In the genomic region with DNA sequence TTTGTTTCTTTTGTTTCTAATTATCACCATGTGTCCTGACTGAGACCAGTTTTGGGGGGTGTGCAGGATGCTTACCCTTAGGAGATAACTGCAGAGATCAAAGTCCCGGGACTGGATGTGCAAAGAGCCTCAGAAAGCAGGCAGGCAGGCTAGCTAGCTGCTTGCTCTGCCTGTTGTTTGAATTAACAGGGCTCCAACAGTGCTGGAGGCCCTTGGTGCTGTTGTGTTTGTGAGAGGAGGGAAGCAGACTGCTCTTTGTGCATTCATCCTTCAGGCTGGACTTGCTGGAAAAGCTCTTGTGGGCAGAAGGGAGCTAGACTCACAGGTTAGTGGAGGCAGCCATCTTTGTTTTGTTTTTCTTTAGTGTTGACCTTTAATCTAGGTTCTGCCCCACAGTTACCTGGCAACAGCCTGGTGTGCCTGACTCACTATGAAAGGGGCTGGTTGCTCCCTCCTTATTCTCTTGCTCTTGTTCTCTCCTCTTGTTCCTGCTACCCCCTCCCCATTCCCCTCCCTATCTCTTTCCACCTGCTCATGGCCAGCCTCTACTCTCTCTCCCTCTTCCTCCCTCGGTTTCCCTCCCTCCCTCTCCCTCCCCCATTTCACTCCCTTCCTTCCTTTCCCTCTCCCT, we compare ENCODE assay signal across 11 mouse cellular contexts.
A peak's percentile ranks its signal among the peaks of the same experiment; 100 is the strongest.
DNase-seq lines count a peak whose midpoint lies in the region; ATAC-seq and TF ChIP-seq lines count a peak whose summit lies in the region.
"Had no signal": no experiment of that assay in that cellular context is flagged by ENCODE, and none has a peak within 500 bp of the region (broad histone marks: within the 10 kb centered on the region; RNA-seq: fewer than 3 reads in every experiment).

No protein-coding gene starts in this region.

- TF ChIP-seq EP300 in lung, postnatal 0 days (IDR thresholded peaks at IDR 0.05) = no peak

- no peaks in the 10 kb centered on the region for H3K27me3 ChIP-seq in embryonic facial prominence, embryonic 12.5 days
- H3K27me3 ChIP-seq in intestine, embryonic 16.5 days (replicated peaks; ENCODE audit: control insufficient read depth, insufficient read depth, low read length) = no peaks in the 10 kb centered on the region
- no peaks in the 10 kb centered on the region for H3K27me3 ChIP-seq in neural tube, embryonic 13.5 days
- no peaks in the 10 kb centered on the region for H3K27me3 ChIP-seq in lung, postnatal 0 days (replicated peaks; ENCODE audit: insufficient read depth, low read length)

- no peak overlapping the region for H3K4me3 ChIP-seq in embryonic facial prominence, embryonic 12.5 days
- no peak overlapping the region for H3K4me3 ChIP-seq in intestine, embryonic 16.5 days (ENCODE audit: low read length)
- no peak overlapping the region for H3K4me3 ChIP-seq in neural tube, embryonic 13.5 days
- H3K4me3 ChIP-seq in lung, postnatal 0 days (ENCODE audit: low read depth, low read length) = no peak overlapping the region
- H3K4me3 ChIP-seq: gastrocnemius, adult 2 months had no signal

- H3K4me1 ChIP-seq in embryonic facial prominence, embryonic 12.5 days = peaks cover 46% of the 10 kb centered on the region
- H3K4me1 ChIP-seq in intestine, embryonic 16.5 days (ENCODE audit: control insufficient read depth, insufficient read depth, low read length) = peaks cover 12% of the 10 kb centered on the region
- peaks cover 39% of the 10 kb centered on the region for H3K4me1 ChIP-seq in neural tube, embryonic 13.5 days (replicated peaks)
- H3K4me1 ChIP-seq in lung, postnatal 0 days (ENCODE audit: insufficient read depth, low read depth, low read length) = no peaks in the 10 kb centered on the region

- H3K27ac ChIP-seq in embryonic facial prominence, embryonic 12.5 days = peak overlapping the region; percentile 58
- no peak overlapping the region for H3K27ac ChIP-seq in intestine, embryonic 16.5 days (ENCODE audit: low read length)
- peak overlapping the region; percentile 62 for H3K27ac ChIP-seq in neural tube, embryonic 13.5 days (replicated peaks)
- H3K27ac ChIP-seq in lung, postnatal 0 days (ENCODE audit: low read length) = no peak overlapping the region
- H3K27ac ChIP-seq: gastrocnemius, adult 2 months; liver, embryonic 14.5 days had no signal

- TF ChIP-seq POLR2A in brain, embryonic 14.5 days (IDR thresholded peaks at IDR 0.05; ENCODE audit: borderline replicate concordance, extremely low read depth, insufficient read depth, insufficient read length, poor library complexity, severe bottlenecking) = no peak

- no peak for ATAC-seq in embryonic facial prominence, embryonic 12.5 days (ENCODE audit: insufficient number of reproducible peaks, insufficient read depth, low FRiP score, low TSS enrichment)
- ATAC-seq in intestine, embryonic 16.5 days = peak; percentile 49
- ATAC-seq in neural tube, embryonic 13.5 days (ENCODE audit: low read depth) = peak; percentile 46; the same call in 1 of the 2 replicates
- no peak for ATAC-seq in lung, postnatal 0 days
- ATAC-seq: inflammation-experienced regulatory T-cells, adult 6 months had no signal

- no peak overlapping the region for H3K4me2 ChIP-seq in embryonic facial prominence, embryonic 12.5 days (replicated peaks)
- no peak overlapping the region for H3K4me2 ChIP-seq in intestine, embryonic 16.5 days (ENCODE audit: low read depth, low read length)
- H3K4me2 ChIP-seq in neural tube, embryonic 13.5 days = no peak overlapping the region
- H3K4me2 ChIP-seq in lung, postnatal 0 days (replicated peaks; ENCODE audit: low read depth, low read length) = no peak overlapping the region

- H3K36me3 ChIP-seq in embryonic facial prominence, embryonic 12.5 days = no peaks in the 10 kb centered on the region
- H3K36me3 ChIP-seq in intestine, embryonic 16.5 days (ENCODE audit: control insufficient read depth, insufficient read depth, low read length) = no peaks in the 10 kb centered on the region
- no peaks in the 10 kb centered on the region for H3K36me3 ChIP-seq in neural tube, embryonic 13.5 days
- no peaks in the 10 kb centered on the region for H3K36me3 ChIP-seq in lung, postnatal 0 days (ENCODE audit: insufficient read depth, low read length)

- no peak overlapping the region for H3K9ac ChIP-seq in embryonic facial prominence, embryonic 12.5 days
- H3K9ac ChIP-seq in intestine, embryonic 16.5 days (ENCODE audit: low read depth, low read length) = no peak overlapping the region
- 0 out of 2 replicates have a peak overlapping the region, but pooled peaks have one; percentile 18 for H3K9ac ChIP-seq in neural tube, embryonic 13.5 days
- H3K9ac ChIP-seq in lung, postnatal 0 days (replicated peaks; ENCODE audit: low read depth) = no peak overlapping the region
- H3K9ac ChIP-seq: liver, embryonic 14.5 days had no signal

- 10% methylated on average over 2 of the region's 2 CpGs for WGBS in embryonic facial prominence, embryonic 12.5 days
- 18% methylated on average over 2 of the region's 2 CpGs for WGBS in intestine, embryonic 16.5 days
- 7% methylated on average over 2 of the region's 2 CpGs for whole genome bisulfite sequencing in neural tube, embryonic 13.5 days
- 10% methylated on average over 2 of the region's 2 CpGs for WGBS in lung, postnatal 0 days

- peak; percentile 78 for DNase-seq in brain, embryonic 14.5 days (ENCODE audit: low read depth)
- DNase-seq in lung, postnatal 0 days (ENCODE audit: low spot score) = no peak
- no peak for DNase-seq in kidney, postnatal 4 days
- DNase-seq in adrenal gland, adult 18-20 months (ENCODE audit: low spot score in 2 of 2) = no peak
- DNase-seq: gastrocnemius, adult 2 months; layer of hippocampus, adult 9-11 months had no signal

- H3K9me3 ChIP-seq in embryonic facial prominence, embryonic 12.5 days = no peaks in the 10 kb centered on the region
- no peaks in the 10 kb centered on the region for H3K9me3 ChIP-seq in intestine, embryonic 16.5 days (ENCODE audit: control insufficient read depth, low read length)
- no peaks in the 10 kb centered on the region for H3K9me3 ChIP-seq in neural tube, embryonic 13.5 days
- no peaks in the 10 kb centered on the region for H3K9me3 ChIP-seq in lung, postnatal 0 days (ENCODE audit: low read length)

- no peak for TF ChIP-seq CTCF in brain, embryonic 14.5 days (IDR thresholded peaks at IDR 0.05; ENCODE audit: borderline replicate concordance, extremely low read depth, insufficient read depth, insufficient read length)
- TF ChIP-seq CTCF in lung, postnatal 0 days (IDR thresholded peaks at IDR 0.05) = no peak

Comparison
In these comparisons a context has a peak if more than half of its experiments do, and no peak if none do; other contexts are left out.
1. ATAC-seq: peak in intestine, embryonic 16.5 days (single experiment) and neural tube, embryonic 13.5 days (single experiment); none in embryonic facial prominence, embryonic 12.5 days (single experiment) and lung, postnatal 0 days (single experiment).
2. H3K27ac ChIP-seq: peak in embryonic facial prominence, embryonic 12.5 days (single experiment) and neural tube, embryonic 13.5 days (single experiment); none in intestine, embryonic 16.5 days (single experiment) and lung, postnatal 0 days (single experiment).